Mouse (Mus musculus): ENCODE results near the gene Gap43.
"Not testable (repeated sequence)": the region's sequence is repeated elsewhere in the genome, so short reads cannot be mapped to it uniquely, and the experiment has no call there.

The Gap43 gene

DNA sequence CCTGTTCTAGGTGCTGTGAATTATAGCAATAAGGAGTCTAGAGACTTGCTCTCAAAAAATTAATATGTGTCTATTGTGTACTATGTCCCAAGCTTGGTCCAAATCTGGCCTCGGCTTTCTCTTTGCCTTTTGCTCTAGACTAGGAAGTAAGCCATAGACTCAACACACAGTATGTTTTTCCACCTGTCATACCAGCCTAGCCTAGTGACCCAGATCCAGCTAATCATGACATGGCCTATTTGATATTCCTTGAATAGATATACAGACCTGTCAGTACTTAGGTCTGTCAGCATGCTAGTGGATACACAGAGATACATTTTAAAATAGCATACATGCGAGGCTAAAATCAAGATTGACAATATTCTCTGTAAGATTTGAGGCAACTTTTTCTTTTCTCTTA is 46.4 kb downstream of the Gap43 start:
- no peak for DNase-seq

DNA sequence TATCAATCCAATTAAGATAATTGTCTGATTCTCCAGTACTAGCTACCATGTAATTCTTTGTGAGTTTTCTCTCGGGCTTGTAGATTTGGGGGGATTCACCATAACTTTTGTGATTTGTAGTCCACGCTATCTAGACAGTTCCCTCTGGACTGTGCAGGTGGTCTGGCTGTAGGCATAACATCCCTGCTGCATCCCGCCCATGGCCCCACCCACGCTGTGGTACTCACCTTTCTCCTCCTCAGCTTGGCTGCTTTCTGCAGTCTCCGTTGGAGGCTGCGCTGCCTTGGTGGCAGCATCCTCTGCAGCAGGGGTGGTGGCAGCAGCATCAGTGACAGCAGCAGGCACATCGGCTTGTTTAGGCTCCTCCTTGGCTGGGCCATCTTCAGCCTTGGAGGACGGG is 48.9 kb downstream of the Gap43 start:
- no peak for DNase-seq

DNA sequence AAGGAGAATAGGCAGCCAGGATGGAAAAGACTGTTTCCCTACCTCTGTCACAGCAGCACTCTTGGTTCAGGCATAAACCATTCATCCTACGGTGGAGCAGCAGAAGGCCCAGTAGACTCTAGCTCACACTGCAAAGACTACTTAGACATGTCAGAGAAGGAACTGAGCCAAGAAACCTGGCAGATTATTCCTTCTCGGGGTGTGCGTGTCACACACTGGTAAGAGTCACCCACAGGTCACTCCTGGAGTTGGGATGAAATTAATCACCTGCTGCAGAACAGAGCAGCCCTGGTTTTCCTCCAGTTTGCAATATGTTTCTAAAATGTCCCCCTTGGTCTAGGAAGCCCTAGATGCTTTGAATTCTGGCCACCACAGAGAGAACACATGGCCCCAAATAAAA is 56.4 kb downstream of the Gap43 start:
- DNase-seq = no peak

DNA sequence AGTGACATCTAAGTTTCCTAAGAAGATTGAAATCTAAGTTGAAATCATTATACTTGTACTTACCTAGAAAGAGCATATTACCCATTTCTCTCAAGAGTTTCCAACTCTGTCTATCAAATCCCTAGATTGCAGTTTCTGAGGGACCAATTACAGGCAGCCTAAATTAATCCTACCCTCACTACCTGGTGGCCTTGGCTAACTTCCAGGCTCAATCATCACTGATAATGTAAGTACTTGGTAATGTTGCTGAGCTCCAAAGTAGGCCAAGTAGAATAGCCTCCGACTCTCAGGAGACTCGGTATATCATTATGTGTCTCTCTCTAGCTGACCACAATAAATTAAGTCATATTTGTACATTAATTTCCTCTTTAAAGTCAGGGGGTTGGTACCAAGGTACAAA is 62.7 kb downstream of the Gap43 start:
- no peak for DNase-seq

DNA sequence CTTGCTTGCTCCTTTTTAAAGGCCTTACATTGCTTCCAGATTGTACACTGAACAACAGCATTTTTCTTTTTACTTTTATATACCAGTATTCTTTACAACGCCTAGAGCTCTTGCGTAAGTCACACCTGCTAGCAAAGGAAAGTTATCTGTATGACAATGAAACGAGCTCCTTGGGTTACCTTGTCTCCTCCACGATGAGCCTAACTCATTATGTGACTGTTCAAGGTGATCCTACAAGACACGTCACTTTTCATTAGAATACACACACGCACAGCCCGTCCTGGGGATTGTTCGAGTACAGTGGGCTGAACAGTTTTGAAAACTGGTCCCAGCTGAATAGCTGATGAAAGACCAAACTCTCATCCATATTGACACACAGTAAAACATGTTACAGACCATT is 63.2 kb downstream of the Gap43 start:
- DNase-seq = no peak

DNA sequence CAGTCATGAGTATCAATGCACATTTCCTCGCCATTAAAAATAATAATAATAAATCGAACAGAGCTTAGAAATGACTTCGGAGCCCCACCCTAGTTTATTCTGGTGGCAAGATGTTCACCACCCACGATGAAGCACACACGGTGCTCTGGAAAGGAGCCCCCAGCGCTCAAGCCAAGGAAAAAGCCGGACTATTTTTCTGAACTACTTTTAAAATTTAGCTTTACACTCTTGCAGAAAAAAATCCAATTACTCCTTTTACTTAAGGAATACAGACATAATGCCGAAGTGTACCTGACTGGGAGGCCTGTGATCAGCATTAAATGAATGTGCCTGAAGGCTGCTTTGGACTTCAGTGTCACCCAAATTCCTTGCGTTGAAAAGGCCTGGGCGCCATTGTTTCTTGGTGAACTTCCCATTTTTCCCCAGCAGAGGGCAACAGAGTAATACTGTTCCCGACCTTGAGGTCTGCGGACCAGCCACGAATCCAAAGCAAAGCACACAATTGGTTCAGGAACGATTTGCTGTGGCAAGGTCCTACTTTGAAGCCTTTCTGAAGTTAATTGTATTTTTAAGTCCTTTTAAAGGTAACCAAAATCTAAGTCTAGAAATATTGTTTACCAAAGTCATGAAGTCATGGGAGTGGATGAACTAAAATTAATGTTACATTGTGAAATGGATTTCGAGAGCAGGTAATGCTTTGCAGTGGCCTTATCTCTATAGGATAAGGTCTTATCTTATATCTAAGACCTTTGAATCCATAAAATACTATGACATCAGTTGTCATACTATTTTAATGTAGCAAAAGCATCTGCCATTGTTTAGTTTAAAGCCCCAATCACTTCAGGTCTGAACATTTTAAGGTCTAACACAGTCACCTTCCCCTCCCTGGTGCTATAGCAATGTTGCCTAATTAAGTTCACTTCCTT is 64.0 kb downstream of the Gap43 start:
- peak in 1 of 2 experiments; percentile 56 for DNase-seq

DNA sequence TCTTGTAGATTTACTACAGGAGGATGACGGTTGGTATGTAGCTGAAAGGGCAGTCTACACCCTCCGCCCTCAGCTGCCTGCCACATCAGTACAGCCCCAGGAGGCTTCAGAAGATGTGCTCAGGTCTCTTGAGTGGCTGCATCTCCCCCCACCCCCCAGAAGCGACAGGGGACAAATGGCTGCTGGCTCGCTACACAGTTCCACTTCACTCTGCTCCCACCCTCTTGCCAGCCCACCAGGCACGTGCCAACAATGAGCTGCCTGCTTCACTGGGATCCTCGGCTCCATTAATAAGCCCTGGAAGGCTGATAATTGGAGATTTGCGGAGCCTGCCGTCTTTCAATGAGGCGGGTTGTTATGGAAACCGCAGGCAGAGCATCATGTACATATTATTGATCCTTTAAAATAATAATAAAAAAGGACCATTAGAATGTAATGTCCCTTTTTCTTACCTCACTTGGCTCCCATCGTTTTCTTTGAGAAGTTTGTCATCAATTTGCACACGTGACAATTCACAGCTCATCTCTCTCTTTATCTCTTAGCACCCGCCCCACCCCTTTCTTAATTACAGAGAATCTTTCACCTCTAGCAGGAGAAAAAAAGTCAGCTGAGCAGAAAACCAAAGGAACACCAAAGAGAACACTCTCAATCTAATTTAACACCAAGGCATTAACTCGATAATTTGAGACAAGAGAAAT is 64.8 kb downstream of the Gap43 start:
- no peak for DNase-seq

DNA sequence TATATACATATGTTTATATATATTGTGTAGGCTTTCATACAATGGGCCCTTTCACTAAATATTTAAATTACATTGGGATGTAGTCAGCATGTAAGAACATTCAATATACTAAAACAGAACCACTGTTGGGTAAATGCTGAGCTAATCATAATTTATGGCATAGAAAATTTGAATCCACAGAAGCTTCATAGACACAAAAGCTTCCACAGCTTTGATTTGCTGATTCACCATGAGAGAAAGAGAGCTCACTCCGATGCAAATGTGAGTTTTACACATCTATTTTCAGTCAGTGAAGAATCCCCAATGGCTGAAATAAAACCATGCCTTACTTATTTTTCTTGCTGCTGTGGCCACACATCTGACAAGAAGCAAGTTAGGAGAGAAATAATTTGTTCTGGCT is 69.2 kb downstream of the Gap43 start:
- no peak for DNase-seq

DNA sequence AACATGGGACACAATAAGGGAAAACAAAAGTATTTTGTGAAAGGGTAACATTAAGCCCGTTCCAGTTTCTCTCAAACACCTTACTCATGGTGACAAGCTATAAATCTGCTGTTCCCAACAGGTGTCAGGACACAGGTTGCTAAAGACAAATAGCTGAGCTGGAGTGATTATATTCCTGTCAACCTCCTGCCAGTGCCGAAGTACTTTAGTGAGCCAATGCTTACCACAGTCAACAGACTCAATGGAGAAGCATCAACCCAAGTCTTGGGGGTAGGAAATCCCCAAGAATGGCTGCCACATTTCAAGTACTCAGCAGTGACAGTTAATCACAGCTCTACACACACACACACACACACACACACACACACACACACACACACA is 70.9 kb downstream of the Gap43 start:
- DNase-seq = no peak

DNA sequence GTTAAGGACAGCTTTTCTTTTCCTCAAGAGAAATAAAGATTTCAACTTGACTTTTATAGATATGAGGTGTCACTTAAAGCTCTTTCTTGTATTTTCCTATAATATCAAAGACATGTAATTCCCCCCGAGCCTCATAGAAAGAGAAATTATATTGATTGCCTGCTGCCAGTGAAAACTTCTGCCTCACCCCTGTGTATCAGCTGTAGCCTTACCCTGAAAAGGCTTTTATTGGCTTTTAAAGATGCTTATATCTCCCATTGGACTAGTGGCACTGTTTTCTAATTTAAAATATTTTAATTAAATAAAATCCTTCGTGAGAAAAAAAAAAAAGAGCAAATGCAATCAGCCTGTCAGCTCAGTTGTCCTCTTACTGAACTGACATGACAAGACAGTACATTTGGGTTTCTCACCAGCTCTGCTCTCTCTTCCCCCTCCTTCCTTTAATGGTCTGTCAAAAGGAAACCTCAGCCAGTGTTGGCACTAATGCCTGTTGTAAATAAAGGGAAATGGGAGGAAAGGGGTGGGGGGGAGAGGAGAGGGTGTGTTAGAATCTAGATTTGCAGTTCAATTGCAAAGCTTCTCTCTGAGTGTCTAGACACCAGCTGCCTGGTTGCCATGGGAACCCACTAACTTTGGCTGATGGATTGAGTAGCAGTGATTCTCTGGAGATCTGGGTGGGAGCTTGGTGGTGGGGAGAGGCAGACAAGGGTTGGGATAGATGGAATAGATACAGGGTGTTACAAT is 71.4 kb downstream of the Gap43 start:
- DNase-seq = no peak

DNA sequence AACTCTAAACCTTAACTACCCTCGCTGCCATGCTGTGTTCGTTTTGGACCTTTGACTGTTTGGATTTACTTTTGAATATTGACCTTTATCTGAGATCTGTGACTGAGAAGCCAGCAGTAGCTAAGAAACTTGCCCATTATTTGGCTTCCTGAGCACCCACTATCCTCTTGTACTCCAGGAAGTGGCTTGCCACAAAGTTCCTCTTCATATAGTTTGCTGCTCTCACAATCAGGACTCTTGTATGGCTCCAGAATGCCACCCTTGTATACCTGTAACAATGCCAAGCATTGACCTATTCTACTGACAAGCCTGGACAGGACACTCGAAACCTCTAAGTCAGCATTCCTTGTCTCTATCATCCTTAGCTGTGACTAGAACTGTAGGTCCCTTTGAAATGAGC is 75.3 kb downstream of the Gap43 start:
- DNase-seq = no peak

DNA sequence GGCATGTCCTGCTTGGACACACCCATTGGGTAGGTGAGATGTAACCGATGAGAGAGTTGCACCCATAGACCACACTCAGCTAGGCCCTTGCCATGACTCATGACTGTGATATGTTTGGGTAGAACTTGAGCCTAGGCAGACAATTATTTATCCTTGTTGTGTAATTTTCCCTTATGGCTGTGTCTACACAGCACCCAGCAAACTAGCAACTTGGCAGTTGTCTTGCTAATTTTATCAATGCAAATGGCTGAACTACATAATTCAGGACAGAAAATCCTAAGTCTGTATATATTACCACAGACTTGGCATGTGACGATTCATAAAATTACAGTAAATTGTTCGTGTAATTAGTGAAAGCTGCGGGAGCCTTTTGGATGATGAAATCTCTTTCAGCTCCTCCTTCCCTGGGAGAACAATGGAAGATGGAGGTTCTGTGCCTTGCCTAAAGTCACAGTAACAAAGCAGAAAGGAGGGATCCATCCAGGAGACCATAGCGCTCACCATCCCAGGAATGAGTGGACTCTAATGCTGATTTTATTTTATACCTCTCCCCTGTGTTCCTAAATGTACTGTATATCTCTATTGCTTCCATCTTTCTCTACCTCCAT is 77.4 kb downstream of the Gap43 start:
- DNase-seq = no peak

DNA sequence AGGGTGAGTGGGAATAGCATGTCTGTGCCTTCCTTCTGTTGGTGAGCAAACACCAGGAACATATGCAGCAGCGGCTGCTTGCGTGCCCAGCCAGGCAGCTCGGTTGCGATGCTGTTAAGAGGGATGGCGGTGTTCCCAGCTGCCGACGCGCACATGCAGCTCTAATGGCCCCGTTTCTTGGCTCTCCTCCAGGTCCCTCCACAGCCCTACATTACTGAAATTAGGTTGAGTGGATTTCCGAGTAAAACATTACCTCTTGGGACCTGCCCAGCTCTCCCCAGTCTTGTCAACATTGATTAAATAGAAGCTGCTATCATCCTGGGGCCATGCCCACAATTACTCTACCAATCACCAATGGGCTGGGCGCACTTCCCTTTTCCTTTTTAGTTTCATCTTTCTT is 84.8 kb downstream of the Gap43 start:
- no peak for DNase-seq

DNA sequence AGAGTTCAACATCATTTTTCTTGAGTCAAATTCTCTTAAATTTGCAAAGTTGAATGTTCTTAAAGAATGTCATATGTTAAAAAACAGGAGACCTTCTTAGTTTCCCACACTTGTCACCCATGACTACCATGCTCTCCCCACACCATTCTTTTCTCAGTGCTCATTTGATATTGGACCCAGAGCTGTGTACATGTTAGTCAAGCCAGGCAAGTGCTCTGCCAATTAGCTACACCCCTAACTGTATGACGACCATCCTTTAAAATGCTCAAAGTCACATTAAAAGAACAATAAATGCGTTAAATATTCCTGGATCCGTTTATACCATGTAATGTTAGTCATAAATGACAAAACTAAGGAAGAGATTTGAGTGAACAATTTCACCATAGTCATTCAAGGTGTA is 85.2 kb downstream of the Gap43 start:
- DNase-seq = no peak

DNA sequence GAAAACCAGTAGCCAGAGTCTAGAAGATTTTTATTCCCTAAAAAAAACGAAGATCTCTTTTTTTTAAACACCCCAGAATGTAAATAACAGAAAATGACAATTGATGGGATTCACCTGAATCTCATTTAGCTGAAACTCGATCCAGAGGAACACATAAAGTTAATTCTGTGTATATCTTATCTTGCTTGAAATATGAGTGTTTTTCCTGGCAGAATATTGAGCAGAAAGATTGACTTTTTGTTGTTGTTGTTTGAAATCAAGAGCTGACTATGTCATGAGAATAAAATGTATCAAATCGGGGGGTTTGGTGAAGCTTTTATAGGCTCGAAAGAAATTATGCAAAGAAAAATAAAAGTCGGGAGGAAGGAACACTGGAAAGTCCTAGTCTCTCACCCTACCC is 88.2 kb downstream of the Gap43 start:
- no peak for DNase-seq

DNA sequence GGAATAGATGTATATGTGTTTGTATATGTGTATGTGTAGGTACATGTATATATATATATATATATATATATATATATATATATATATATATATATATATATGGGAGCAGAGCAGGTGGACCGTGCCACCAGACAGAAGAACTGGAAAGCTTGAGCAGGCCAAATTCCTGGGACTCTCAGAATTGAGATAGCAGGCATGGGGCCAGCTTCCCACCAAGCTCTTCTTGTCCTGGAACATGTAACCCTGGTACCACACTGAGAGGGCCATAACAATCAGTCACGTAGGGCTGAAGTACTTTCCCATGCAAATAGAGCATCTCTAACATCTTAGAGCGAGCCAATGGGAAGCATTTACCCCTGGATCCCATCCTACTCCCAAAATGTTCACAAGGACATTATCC is 96.3 kb downstream of the Gap43 start:
- DNase-seq = not testable (repeated sequence)

DNA sequence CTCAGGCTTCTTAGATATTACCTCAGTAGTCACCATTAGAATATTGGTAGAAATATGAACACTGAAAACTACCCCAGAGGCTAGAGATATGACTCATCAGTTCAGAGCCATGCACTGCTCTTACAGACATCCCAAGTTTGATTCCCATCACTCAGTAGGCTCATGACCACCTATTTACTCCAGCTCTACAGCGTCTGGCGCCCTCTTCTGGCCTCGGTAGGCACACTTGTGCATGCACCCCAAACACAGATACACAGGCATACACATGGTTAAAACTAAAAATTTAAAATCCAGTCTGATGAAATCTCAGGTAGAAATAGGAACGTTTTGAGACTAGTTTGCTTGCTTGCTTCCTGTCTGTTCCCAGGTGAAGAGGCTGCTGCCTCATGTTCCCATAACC is 109.1 kb downstream of the Gap43 start:
- no peak for DNase-seq

All from spleen, adult 18-20 months (tissue).